Mouse (Mus musculus) bone marrow, adult 2 months (tissue): ENCODE results near the gene Slc9a1.

Experiments
- CTCF ChIP-seq: fragments of 200-500 bp; IDR thresholded peaks from 2 replicates; pipeline ENCODE4 v1.5.1; 2011; ENCODE audit warnings: low read length, control low read depth; ENCODE audit not compliant: control insufficient read depth, insufficient read depth
- POLR2A ChIP-seq: fragments of 200-500 bp; IDR thresholded peaks from 2 replicates; pipeline ENCODE4 v1.6.1; 2011; ENCODE audit warnings: low read depth, mild to moderate bottlenecking, control low read depth, low read length, borderline replicate concordance; ENCODE audit not compliant: control insufficient read depth

- no peak for TF ChIP-seq CTCF
- TF ChIP-seq POLR2A = no peak
Observed at GRCm38 (mm10) chr4:133374011-133374410, 4.5 kb downstream of the Slc9a1 start.
